ENCODE assay signal across 7 mouse cellular contexts in genomic region chr8:3676131-3676992, GRCm38 (mm10). TPM values are rescaled to one million over a fixed set of nuclear protein-coding genes. Genes with fewer than 3 reads are reported as not detected.
DNase-seq lines count a peak whose midpoint lies in the region; ATAC-seq lines count a peak whose summit lies in the region.

TSS of gene Trappc5 (plus strand) at chr8:3676299.

- H3K4me2 ChIP-seq in embryonic facial prominence, embryonic 11.5 days (ENCODE audit: low read depth, low read length) = peak within 1 kb of the TSS; percentile 64
- peak within 1 kb of the TSS; percentile 78 for H3K4me2 ChIP-seq in midbrain, embryonic 13.5 days (replicated peaks)

- under 1% methylated on average over 61 of the region's 61 CpGs for WGBS in embryonic facial prominence, embryonic 11.5 days
- WGBS in limb, embryonic 10.5 days = 2% methylated on average over 61 of the region's 61 CpGs
- 1% methylated on average over 61 of the region's 61 CpGs for WGBS in midbrain, embryonic 13.5 days

- H3K4me1 ChIP-seq in embryonic facial prominence, embryonic 11.5 days (ENCODE audit: control insufficient read depth, insufficient read depth, low read length) = no peaks in the 10 kb centered on the region
- peaks cover 17% of the 10 kb centered on the region for H3K4me1 ChIP-seq in limb, embryonic 10.5 days
- H3K4me1 ChIP-seq in midbrain, embryonic 13.5 days (replicated peaks) = peaks cover 20% of the 10 kb centered on the region

- no peaks in the 10 kb centered on the region for H3K27me3 ChIP-seq in embryonic facial prominence, embryonic 11.5 days (ENCODE audit: control insufficient read depth, insufficient read depth, low read length)
- H3K27me3 ChIP-seq in limb, embryonic 10.5 days (ENCODE audit: low read depth, poor library complexity, severe bottlenecking) = no peaks in the 10 kb centered on the region
- no peaks in the 10 kb centered on the region for H3K27me3 ChIP-seq in midbrain, embryonic 13.5 days

- peak within 1 kb of the TSS; percentile 94 for H3K9ac ChIP-seq in embryonic facial prominence, embryonic 11.5 days (replicated peaks; ENCODE audit: low read length)
- peak within 1 kb of the TSS; percentile 94 for H3K9ac ChIP-seq in midbrain, embryonic 13.5 days (replicated peaks)

- H3K9me3 ChIP-seq in embryonic facial prominence, embryonic 11.5 days (replicated peaks; ENCODE audit: control insufficient read depth, low read length) = no peaks in the 10 kb centered on the region
- H3K9me3 ChIP-seq in limb, embryonic 10.5 days (replicated peaks) = no peaks in the 10 kb centered on the region; the same call in 1 of the 2 replicates
- no peaks in the 10 kb centered on the region for H3K9me3 ChIP-seq in midbrain, embryonic 13.5 days

- peak; percentile 96 for DNase-seq in adrenal gland, postnatal 14 days
- peak; percentile 95 for DNase-seq in embryonic facial prominence, embryonic 11.5 days (ENCODE audit: low spot score)
- DNase-seq in kidney, adult 11 months = peak; percentile 92
- DNase-seq in limb, embryonic 10.5 days (ENCODE audit: low spot score) = peak; percentile 95
- peak; percentile 90 for DNase-seq in spleen, adult 12 weeks (ENCODE audit: low spot score)

- ATAC-seq in embryonic facial prominence, embryonic 11.5 days (replicated peaks; ENCODE audit: insufficient number of reproducible peaks, low FRiP score, low TSS enrichment, low read depth) = peak; percentile 81
- ATAC-seq in granulocyte monocyte progenitor cell, adult 5-6 weeks (replicated peaks; ENCODE audit: poor library complexity, severe bottlenecking) = peak; percentile 72
- ATAC-seq in midbrain, embryonic 13.5 days = peak; percentile 82

- peak within 1 kb of the TSS; percentile 87 for H3K27ac ChIP-seq in embryonic facial prominence, embryonic 11.5 days (replicated peaks; ENCODE audit: low read depth, low read length)
- peak within 1 kb of the TSS; percentile 97 for H3K27ac ChIP-seq in limb, embryonic 10.5 days
- peak within 1 kb of the TSS; percentile 88 for H3K27ac ChIP-seq in midbrain, embryonic 13.5 days

- H3K36me3 ChIP-seq in embryonic facial prominence, embryonic 11.5 days (replicated peaks; ENCODE audit: control insufficient read depth, insufficient read depth, low read depth, low read length) = peaks cover 9% of the 10 kb centered on the region
- peaks cover 30% of the 10 kb centered on the region for H3K36me3 ChIP-seq in limb, embryonic 10.5 days
- peaks cover 26% of the 10 kb centered on the region for H3K36me3 ChIP-seq in midbrain, embryonic 13.5 days

- peak within 1 kb of the TSS; percentile 93 for H3K4me3 ChIP-seq in embryonic facial prominence, embryonic 11.5 days (ENCODE audit: low read depth, low read length)
- H3K4me3 ChIP-seq in limb, embryonic 10.5 days = peak within 1 kb of the TSS; percentile 91
- H3K4me3 ChIP-seq in midbrain, embryonic 13.5 days (replicated peaks) = peak within 1 kb of the TSS; percentile 89

RNA-seq across cellular contexts. Expression of gene Trappc5, which starts in this region (rescaled TPM):
- 19.6 and 22.0 TPM in 2 replicates for total RNA-seq in adrenal gland, postnatal 14 days (2021)
- polyA plus RNA-seq in embryonic facial prominence, embryonic 11.5 days (2014; fragmentation: Nextera tagmentation; extraction: Ambion mirVana) = 36.8 and 38.6 TPM in 2 replicates
- 24.1 and 27.2 TPM in 2 replicates for total RNA-seq in granulocyte monocyte progenitor cell, adult 5-6 weeks (2014; fragmentation: Nextera tagmentation)
- 30.9 and 39.8 TPM in 2 replicates for total RNA-seq in granulocyte monocyte progenitor cell, adult 5-6 weeks (2017)
- polyA plus RNA-seq in limb, embryonic 10.5 days (2016; fragmentation: Nextera tagmentation; extraction: Ambion mirVana) = 44.3 and 46.0 TPM in 2 replicates
- 58.6 and 60.2 TPM in 2 replicates for polyA plus RNA-seq in midbrain, embryonic 13.5 days (2015; fragmentation: Nextera tagmentation; extraction: Ambion mirVana)

Comparison
In these comparisons a context has a peak if more than half of its experiments do, and no peak if none do; other contexts are left out.
1. Peak in every context shown above with its lines: DNase-seq, ATAC-seq, H3K4me3 ChIP-seq and H3K27ac ChIP-seq.